ENCODE assay signal across 20 mouse cellular contexts in genomic region chr16:91478067-91478466, GRCm38 (mm10). TPM values are rescaled to one million over a fixed set of nuclear protein-coding genes. Genes with fewer than 3 reads are reported as not detected.
A peak's percentile ranks its signal among the peaks of the same experiment; 100 is the strongest.
DNase-seq lines count a peak whose midpoint lies in the region; ATAC-seq lines count a peak whose summit lies in the region.
"Had no signal": no experiment of that assay in that cellular context is flagged by ENCODE, and none has a peak within 500 bp of the region (broad histone marks: within the 10 kb centered on the region; RNA-seq: fewer than 3 reads in every experiment).

No protein-coding gene starts in this region.

- WGBS in intestine, embryonic 16.5 days: 41% methylated on average over 1 of the region's 1 CpGs
- 22% methylated on average over 1 of the region's 1 CpGs for WGBS in macrophage (ENCODE audit: missing documents)

- H3K36me3 ChIP-seq in intestine, embryonic 16.5 days (ENCODE audit: control insufficient read depth, insufficient read depth, low read length): no peaks in the 10 kb centered on the region
- no peaks in the 10 kb centered on the region for H3K36me3 ChIP-seq in macrophage (ENCODE audit: inconsistent target)
- H3K36me3 ChIP-seq: embryonic facial prominence, embryonic 10.5 days; heart, embryonic 13.5 days; hindbrain, embryonic 15.5 days had no signal

- no peaks in the 10 kb centered on the region for H3K27me3 ChIP-seq in intestine, embryonic 16.5 days (replicated peaks; ENCODE audit: control insufficient read depth, insufficient read depth, low read length)
- H3K27me3 ChIP-seq: forebrain, embryonic 13.5 days; heart, embryonic 13.5 days; hindbrain, embryonic 15.5 days had no signal

- no peaks in the 10 kb centered on the region for H3K79me2 ChIP-seq in macrophage (ENCODE audit: inconsistent target)

- peak; percentile 22 for DNase-seq in embryo, embryonic 10.5 days (ENCODE audit: low spot score)
- no peak for DNase-seq in embryo, embryonic 9.5 days (ENCODE audit: extremely low spot score)
- peak; percentile 69 for DNase-seq in adipocyte (ENCODE audit: low spot score)
- DNase-seq in thymus, postnatal 36 days: no peak
- DNase-seq in gastrocnemius, adult 8-10 months (ENCODE audit: low spot score in 2 of 2): no peak
- DNase-seq in MN1 (ENCODE audit: low spot score): no peak
- DNase-seq: adrenal gland, postnatal 14 days; B cell, adult 2 months; cerebellum, adult 18-20 months; cerebellum, postnatal 10 days; forebrain, postnatal 0 days; gastrocnemius, postnatal 25 days; heart, postnatal 36 days had no signal

- no peak overlapping the region for H3K4me2 ChIP-seq in intestine, embryonic 16.5 days (ENCODE audit: low read depth, low read length)
- H3K4me2 ChIP-seq: forebrain, embryonic 13.5 days; heart, embryonic 13.5 days; hindbrain, embryonic 15.5 days had no signal

- H3K9ac ChIP-seq in intestine, embryonic 16.5 days (ENCODE audit: low read depth, low read length): no peak overlapping the region
- H3K9ac ChIP-seq: forebrain, embryonic 13.5 days; forebrain, postnatal 0 days; heart, embryonic 13.5 days; hindbrain, embryonic 15.5 days had no signal

- H3K9me3 ChIP-seq in intestine, embryonic 16.5 days (ENCODE audit: control insufficient read depth, low read length): no peaks in the 10 kb centered on the region
- H3K9me3 ChIP-seq: embryonic facial prominence, embryonic 10.5 days; forebrain, embryonic 13.5 days; heart, embryonic 13.5 days; hindbrain, embryonic 15.5 days had no signal

- peak; percentile 67 for ATAC-seq in intestine, embryonic 16.5 days
- ATAC-seq: CD4-positive, CD25-positive, alpha-beta regulatory T cell, adult 4 months; forebrain, embryonic 13.5 days; forebrain, postnatal 0 days had no signal

- H3K4me1 ChIP-seq in intestine, embryonic 16.5 days (ENCODE audit: control insufficient read depth, insufficient read depth, low read length): peaks cover 4% of the 10 kb centered on the region; the same call in 1 of the 2 replicates
- H3K4me1 ChIP-seq: forebrain, embryonic 13.5 days; heart, embryonic 13.5 days; hindbrain, embryonic 15.5 days had no signal

- H3K27ac ChIP-seq in intestine, embryonic 16.5 days (ENCODE audit: low read length): no peak overlapping the region
- peak overlapping the region; percentile 30 for H3K27ac ChIP-seq in macrophage
- H3K27ac ChIP-seq: embryonic facial prominence, embryonic 10.5 days; forebrain, embryonic 13.5 days; heart, embryonic 13.5 days; hindbrain, embryonic 15.5 days had no signal

- no peak overlapping the region for H3K4me3 ChIP-seq in intestine, embryonic 16.5 days (ENCODE audit: low read length)
- H3K4me3 ChIP-seq in macrophage (ENCODE audit: inconsistent target): no peak overlapping the region
- H3K4me3 ChIP-seq: embryonic facial prominence, embryonic 10.5 days; forebrain, embryonic 13.5 days; heart, embryonic 13.5 days; hindbrain, embryonic 15.5 days had no signal

RNA-seq across cellular contexts. Expression of gene Ifnar1, which starts 7.0 kb away (rescaled TPM):
- 39.4 and 39.5 TPM in 2 replicates for polyA plus RNA-seq in intestine, embryonic 16.5 days (2015; fragmentation: Nextera tagmentation; extraction: Ambion mirVana)
- 100 to 1,000 TPM; 157 to 461 (median 270) TPM for total RNA-seq in macrophage (2018; cell fraction: chromatin; rRNA removed)
- 100 to 1,000 TPM in 4 of 26 experiments, 10 to 100 TPM in 22; 61.9 to 145 (median 84.6) TPM for total RNA-seq in macrophage (2018; cell fraction: cytosol; rRNA removed)
- 100 to 1,000 TPM; 208 to 496 (median 273) TPM for total RNA-seq in macrophage (2018; cell fraction: nucleus; rRNA removed)
- 64.7 to 104 TPM (median 89.0 TPM) in 3 replicates for polyA plus RNA-seq in macrophage (2018)
- total RNA-seq in gastrocnemius, adult 8-10 months (2022): 10 to 100 TPM in 1 of 4 experiments, 1 to 10 TPM in 3; 8.4 to 10.3 (median 8.6) TPM

Comparison
In these comparisons a context has a peak if more than half of its experiments do, and no peak if none do; other contexts are left out.
1. DNase-seq: peak in embryo, embryonic 10.5 days (single experiment) and adipocyte (single experiment); none in embryo, embryonic 9.5 days (single experiment), thymus, postnatal 36 days (0 of 2), gastrocnemius, adult 8-10 months (0 of 2) and MN1 (single experiment).